Mouse (Mus musculus) brown adipose tissue, adult 24 weeks (tissue): ENCODE data around the gene Gm48552. TPM values are rescaled to one million over a fixed set of nuclear protein-coding genes. Genes with fewer than 3 reads are reported as not detected.

Experiments
- H3K27ac ChIP-seq: fragments of 200-500 bp; replicated peaks from 2 replicates; pipeline ENCODE4 v1.5.1; 2012; ENCODE audit warnings: low read depth, mild to moderate bottlenecking, low read length
- H3K4me1 ChIP-seq: fragments of 200-500 bp; 2 replicates; pipeline ENCODE4 v1.6.1; 2012; ENCODE audit warnings: low read length, mixed read lengths; ENCODE audit not compliant: control insufficient read depth, insufficient read depth, insufficient read length
- H3K4me3 ChIP-seq: fragments of 200-500 bp; 2 replicates; pipeline ENCODE4 v1.5.1; 2012; ENCODE audit warnings: low read depth, mild to moderate bottlenecking, low read length, moderate library complexity; ENCODE audit not compliant: insufficient read depth
- polyA plus RNA-seq: library from polyadenylated mRNA; stranded (reverse); fragments of >200 nt; gene quantifications from 2 replicates; pipeline ENCODE4 v1.2.4, GENCODE M21; 2012; ENCODE audit not compliant: missing spikeins, insufficient read depth, insufficient read length

Gm48552 gene
- polyA plus RNA-seq, 1 experiment = not detected

DNA sequence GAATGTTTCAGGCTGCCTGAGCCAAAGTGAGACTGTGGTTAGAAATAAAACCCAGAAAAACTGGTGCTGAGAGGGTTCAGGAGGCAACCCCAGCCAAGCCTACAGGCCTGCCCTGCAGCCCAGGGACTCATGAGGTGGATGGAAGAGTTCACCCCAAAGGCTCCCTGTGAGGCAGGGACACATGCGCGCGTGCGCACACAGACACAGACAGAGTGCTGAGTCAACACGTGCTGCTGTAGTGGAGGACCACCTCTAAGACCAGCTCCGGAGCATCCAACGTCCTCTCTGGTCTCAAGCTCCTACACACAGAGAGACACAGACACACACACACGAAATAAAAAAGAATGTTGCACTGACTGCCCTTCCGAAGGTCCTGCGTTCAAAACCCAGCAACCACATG, 13.5 kb upstream of the Gm48552 start:
- Histone ChIP-seq H3K4me3 (no peak overlapping the region), H3K27ac (no peak overlapping the region), H3K4me1 (peaks cover 15% of the 10 kb centered on the region)

DNA sequence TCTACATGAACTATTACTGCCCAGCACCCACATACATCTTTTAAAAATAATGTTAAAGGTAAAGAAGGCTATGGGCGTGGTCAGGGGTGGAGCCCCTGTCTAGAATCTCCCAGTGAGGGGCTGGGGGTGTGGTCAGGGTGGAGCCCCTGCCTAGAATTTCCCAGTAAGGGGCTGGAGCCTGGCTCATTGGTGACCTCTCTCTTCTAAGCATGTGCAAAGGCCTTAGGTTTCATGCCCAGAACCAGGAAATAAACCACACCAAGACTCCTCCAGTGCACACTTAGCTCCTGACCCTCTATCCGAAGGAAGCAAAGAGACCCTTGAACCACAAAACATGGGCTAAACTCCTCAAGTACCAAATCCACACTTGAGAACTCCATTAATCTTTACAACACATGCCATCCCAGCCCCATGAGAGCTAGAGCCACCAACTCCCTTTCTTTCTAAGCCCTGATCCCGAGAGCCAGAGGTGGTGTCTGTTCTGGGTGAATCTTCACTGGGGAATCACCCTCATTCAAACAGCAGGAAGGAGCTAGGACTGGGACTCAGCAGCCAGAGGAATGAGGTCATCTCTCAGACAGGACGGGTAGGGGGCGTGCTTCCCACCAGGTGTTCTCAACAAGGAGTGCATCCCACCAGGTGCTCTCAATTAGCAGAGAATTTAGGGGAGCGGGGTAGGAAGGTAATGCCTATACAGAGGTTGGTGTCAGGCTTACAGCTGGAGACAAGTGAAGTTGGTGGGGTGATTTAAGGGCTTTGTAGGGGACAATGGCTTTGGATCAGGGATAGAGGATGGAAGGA, 12.0 kb upstream of the Gm48552 start:
- Histone ChIP-seq H3K4me3 (peak overlapping the region; percentile 70), H3K4me1 (peaks cover 15% of the 10 kb centered on the region), H3K27ac (no peak overlapping the region)

DNA sequence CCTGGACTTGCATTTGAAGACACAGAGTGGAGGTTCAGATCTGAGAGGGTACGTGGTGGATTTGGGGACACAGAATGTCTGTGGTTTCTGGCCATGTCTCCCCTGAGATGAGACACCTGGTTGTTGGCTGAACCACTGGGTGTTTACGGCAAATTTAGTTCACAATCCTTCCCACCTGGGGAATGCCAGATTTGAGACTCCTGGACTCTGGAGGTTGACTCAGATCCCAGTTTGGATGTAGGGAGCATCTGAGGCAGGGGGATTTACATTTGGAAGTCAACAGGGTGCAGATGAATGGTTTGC, 11.5 kb upstream of the Gm48552 start:
- H3K4me1 ChIP-seq = peaks cover 15% of the 10 kb centered on the region

DNA sequence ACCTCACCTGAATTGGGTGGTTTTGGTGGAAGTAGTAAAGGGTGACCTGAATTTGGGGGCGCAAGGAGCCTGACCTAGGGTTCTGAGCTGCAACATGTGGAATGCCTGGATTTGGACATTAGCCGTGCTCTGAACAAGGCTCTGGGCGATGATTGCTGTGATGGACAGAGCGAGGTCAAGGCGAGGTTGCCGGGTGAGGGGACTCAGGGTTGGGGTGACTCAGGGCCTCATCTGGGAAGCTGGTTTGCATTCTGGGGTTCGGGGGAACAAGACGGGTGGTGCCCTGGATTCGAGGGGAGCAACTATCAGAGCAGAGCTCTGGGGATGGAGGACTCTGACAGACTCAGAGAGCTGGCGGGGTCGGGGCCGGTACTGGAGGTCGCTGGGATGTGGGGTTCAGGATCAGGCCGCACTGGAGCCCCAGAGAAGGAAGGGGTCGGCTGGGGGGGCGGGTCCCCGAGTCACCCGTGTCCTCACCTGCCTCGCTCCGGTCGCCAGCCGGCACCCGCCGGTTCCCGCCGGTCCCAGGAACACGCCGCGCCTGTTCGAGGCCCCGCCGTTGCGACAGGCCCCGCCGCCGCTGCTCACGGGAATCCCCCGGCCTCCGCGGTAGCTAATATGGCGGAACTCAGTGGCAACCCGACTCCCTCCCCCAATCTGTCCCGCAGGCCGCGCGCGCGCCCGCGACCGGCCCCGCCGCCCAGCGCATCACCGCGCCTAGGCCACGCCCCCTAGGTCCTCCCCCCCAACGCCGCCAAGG, 10.8 kb upstream of the Gm48552 start, which contains the start of gene Fzr1:
TSS of gene Fzr1 (minus strand) at position 724 of the 760 bp plus-strand sequence.
- peaks cover 15% of the 10 kb centered on the region for H3K4me1 ChIP-seq
- H3K4me3 ChIP-seq = peak within 1 kb of the TSS; percentile 70
- H3K27ac ChIP-seq = peak within 1 kb of the TSS; percentile 24; the same call in 1 of the 2 replicates

More for the DNA sequence above, 11.5 kb upstream of the Gm48552 start:
- Histone ChIP-seq H3K4me3 (peak overlapping the region; percentile 70), H3K27ac (no peak overlapping the region)

DNA sequence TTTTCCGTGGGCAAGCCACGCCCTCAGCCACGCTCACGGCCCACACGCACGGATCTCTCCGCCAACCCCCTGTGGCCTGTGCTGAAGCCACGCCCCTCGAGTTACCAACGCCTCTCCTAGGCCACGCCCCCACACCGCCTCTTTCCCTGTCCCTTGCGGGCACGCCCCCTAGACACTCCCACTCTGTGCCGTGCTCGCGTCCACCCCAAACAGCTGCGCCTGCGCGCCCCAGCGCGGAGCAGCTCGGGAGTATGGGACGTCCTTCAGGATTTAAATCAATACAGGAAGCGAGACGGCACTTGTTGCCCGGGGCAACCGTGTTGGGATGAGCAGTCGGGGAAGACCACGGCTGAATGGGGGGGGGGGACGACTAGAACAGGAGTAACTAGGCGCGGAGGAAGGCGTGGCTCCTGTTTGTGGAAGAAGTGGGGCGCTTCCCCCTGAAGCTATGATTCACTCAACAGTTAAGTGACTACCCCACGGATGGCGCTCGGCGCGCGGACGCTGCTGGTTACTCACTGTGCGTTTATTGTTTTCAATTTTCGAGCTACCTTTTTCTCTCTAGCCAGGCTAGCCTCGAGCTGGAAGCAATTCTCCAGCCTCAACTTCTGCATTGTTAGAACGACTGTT, 10.1 kb upstream of the Gm48552 start:
- H3K4me3 ChIP-seq = peak overlapping the region; percentile 56
- H3K27ac ChIP-seq = no peak overlapping the region
- peaks cover 15% of the 10 kb centered on the region for H3K4me1 ChIP-seq

DNA sequence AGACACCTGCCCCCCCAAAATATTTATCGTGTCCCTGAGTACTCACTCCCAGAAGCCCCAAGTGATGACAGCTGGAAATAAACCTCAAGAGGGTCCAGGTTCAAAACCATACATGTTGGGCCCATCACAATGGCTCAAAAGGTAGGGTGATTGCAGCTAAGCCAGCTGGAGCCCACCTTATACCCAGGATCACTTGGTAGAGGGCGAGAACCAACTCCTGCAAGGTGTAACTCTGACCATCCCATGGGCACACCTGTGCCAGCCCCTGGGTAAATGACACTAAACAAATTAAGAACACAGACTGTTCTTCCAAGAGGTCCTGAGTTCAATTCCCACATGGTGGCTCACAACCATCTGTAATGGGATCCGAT, 9.6 kb upstream of the Gm48552 start:
- Histone ChIP-seq H3K4me3 (peak overlapping the region; percentile 56), H3K27ac (no peak overlapping the region), H3K4me1 (peaks cover 15% of the 10 kb centered on the region)

DNA sequence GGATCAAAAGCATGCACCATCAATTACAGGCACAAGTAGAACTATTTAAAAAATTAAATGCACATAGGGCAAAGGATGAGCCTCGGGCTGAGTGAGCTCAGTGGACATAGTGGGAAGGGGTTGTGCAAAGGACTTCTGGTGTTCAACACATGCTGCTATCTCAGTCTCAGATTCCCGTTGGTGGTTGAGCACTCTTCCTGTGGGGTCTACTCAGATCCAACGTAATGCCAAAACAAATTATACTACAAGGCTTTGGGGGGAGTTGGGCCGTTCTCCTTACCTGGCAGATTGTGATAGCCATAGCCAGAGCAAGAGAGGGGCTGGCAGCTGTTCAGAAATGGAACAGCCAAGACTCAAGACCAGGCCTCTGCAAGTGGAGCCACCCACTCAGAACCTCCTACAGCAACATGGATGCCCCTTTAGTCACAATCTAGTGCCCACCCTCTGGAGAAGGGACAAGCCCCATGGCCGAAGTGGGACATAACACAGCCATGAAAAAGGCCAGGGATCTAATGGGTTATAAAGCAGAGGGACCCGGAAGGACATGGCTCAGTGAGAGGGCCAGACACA, 8.9 kb upstream of the Gm48552 start:
- Histone ChIP-seq H3K4me3 (no peak overlapping the region), H3K27ac (no peak overlapping the region), H3K4me1 (peaks cover 16% of the 10 kb centered on the region)

DNA sequence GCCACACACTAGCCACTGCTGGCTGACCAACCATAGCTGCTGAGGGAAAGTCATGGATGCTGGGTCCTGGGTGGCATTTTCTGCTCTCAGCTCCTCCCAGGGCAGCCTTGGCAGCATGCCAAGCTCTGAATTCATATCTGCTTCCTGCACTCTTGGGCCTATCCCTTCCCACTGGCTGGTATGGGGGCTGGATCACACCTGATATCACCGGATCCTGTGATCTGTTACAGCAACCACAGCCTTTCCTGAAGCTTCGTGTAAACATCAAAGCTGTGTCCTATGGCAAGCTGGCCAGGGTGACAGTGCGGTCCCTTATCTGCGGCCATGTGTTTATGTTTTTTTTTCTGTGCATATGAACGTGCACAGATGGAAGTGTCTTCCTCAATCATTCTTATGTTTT, 6.8 kb upstream of the Gm48552 start:
- H3K4me1 ChIP-seq = peaks cover 16% of the 10 kb centered on the region
- no peak overlapping the region for H3K27ac ChIP-seq
- H3K4me3 ChIP-seq = no peak overlapping the region

DNA sequence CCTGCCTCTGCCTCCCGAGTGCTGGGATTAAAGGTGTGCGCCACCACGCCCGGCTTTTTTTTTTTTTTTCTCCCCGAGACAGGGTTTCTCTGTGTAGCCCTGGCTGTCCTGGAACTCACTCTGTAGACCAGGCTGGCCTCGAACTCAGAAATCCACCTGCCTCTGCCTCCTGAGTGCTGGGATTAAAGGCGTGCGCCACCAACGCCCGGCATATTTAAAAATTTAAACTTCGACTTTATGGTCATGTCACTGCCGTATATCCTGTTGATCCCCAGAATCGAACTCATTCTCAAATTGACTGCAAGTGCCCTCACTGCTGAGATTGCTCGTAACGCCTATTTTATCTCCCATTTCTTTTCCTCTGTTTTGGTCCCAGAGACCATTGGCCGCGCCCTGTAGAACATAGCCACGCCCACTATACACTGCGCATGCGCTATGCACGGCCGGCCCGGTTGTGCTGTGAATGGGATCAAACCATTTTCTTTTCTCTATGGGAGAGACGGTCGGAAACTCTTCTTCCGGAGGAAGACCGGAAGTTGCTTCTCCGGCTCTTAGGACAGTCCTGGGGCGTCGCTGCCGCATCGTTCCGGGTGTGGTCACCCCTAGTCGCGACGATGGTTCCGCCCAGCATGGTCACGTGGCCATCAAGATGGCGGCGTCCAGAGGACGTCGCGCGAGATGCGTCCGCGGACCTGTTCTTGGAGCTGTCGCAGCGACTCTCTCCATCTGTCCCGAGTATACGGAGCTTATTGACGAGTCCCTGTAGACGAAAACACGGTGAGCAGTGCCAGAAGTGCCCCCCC, 4.8 kb upstream of the Gm48552 start, which contains the start of the genes Dohh and Gm48551:
TSS of gene Dohh (plus strand) at position 627 of the 803 bp plus-strand sequence.
TSS of gene Gm48551 (plus strand) at position 665 of the 803 bp plus-strand sequence.
- Histone ChIP-seq H3K4me3 (peak within 1 kb of the TSS; percentile 73), H3K4me1 (peaks cover 10% of the 10 kb centered on the region)

DNA sequence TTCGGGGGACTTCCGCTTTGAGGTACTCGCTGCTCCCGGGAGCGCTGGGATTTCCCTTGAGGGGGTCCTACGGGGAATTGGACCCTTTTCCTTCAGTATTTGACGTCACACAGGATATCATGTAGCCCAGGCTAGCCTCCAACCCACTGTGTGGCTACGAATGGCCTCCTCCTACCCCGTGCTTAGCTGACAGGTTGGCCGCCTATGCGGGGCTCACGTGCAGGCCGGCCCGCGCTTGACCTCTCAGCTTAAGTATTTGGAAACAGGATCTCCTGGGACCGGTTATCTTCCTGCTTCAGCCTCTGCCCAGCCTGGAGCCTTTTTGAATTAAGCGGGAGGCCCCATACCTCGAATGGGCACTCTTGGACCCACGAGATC, 4.2 kb upstream of the Gm48552 start:
- Histone ChIP-seq H3K4me1 (peaks cover 12% of the 10 kb centered on the region), H3K4me3 (peak overlapping the region; percentile 73), H3K27ac (peak overlapping the region; percentile 58)

More for the DNA sequence above, 4.8 kb upstream of the Gm48552 start, which contains the start of the genes Dohh and Gm48551:
- peak within 1 kb of the TSS; percentile 58 for H3K27ac ChIP-seq

DNA sequence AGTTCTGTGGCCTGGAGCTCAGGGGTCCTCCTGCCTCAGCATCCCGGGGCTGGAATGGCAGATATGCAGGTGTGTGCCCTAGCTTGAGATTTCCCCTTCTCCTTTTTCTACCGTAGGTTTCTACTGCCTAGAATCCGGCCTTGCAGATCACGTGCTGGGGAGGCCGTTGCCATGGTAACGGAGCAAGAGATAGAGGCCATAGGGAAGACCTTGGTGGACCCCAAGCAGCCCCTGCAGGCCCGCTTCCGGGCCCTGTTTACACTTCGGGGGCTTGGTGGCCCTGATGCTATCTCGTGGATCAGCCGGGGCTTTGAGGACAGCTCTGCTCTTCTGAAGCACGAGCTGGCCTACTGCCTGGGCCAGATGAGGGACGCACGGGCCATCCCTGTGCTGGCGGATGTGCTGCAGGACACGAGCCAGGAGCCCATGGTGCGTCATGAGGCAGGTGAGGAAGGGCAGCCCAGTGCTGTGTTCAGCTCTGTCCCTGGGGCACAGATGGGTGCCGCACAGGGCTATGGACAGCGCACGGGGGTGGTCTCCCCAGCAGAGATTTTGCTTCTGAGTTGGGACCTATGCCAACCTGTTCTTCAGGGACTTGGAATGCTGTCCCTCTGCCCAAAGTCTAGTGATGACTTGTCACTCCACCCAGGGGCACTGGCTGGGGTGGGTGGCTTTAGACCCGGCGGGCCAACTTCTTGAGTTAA, 3.0 kb upstream of the Gm48552 start:
- Histone ChIP-seq H3K4me3 (peak overlapping the region; percentile 73; the same call in 1 of the 2 replicates), H3K27ac (no peak overlapping the region), H3K4me1 (peaks cover 19% of the 10 kb centered on the region)

DNA sequence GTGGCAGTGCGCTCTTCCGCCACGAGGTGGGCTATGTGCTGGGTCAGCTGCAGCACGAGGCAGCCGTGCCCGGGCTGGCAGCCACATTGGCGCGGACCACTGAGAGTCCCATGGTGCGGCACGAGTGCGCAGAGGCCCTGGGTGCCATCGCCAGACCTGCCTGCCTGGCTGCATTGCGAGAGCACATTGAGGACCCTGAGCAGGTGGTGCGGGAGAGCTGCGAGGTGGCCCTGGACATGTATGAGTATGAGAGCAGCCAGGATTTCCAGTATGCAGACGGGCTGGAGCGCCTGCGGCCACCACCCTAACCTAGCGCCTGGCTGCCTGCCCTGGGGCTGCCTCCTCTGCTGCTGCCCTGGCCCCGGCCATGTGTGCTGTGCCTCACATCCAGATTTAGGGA, 1.1 kb upstream of the Gm48552 start:
- no peak overlapping the region for H3K27ac ChIP-seq
- no peak overlapping the region for H3K4me3 ChIP-seq
- peaks cover 19% of the 10 kb centered on the region for H3K4me1 ChIP-seq

DNA sequence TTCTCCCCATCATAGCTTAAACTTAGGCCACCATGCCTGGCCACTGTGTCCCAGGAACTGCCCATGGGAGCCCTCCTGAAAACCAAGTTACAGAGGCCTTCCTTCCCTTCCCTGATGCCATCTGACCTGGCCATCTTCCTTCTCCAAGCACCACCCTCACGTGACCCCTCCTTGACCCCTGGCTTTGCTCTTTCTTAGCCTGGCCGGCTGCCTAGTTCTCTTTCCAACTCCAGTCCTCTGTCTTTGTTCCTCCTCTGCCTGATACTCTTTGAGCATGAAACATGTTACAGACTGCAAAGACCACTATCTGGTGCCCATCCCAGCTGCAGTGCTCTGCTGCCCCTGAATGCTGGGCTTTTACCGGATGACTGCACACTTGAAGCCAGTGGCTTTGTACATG, 568 bp downstream of the Gm48552 start:
- Histone ChIP-seq H3K4me1 (peaks cover 21% of the 10 kb centered on the region), H3K27ac (no peak overlapping the region), H3K4me3 (no peak overlapping the region)
